Mouse (Mus musculus): ENCODE data around the gene Cyp26a1. TPM values are rescaled to one million over a fixed set of nuclear protein-coding genes. Genes with fewer than 3 reads are reported as not detected.

Cyp26a1 gene
- total RNA-seq (2023), result not detected

DNA sequence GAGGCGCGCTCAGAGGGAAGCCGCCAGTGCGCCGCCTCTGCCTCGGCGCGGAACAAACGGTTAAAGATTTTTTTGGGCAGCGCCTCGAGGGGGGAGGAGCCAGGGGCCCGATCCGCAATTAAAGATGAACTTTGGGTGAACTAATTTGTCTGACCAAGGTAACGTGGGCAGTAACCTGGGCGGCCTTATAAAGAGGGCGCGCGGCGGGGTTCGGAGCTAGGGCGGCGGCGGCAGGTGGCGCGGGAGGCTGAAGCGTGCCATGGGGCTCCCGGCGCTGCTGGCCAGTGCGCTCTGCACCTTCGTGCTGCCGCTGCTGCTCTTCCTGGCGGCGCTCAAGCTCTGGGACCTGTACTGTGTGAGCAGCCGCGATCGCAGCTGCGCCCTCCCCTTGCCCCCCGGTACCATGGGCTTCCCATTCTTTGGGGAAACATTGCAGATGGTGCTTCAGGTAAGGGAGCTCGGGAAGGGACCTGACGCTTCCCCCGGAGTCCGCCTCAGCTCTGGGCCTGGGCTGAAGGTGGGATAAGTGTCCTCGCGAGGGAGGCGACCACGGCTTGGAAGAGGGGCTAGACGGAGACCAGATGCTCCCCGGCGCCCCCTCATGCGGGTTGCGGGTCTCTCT is at the start of gene Cyp26a1:
Gene Cyp26a1 (plus strand): TSS at position 148 of the 622 bp plus-strand sequence.

DNA sequence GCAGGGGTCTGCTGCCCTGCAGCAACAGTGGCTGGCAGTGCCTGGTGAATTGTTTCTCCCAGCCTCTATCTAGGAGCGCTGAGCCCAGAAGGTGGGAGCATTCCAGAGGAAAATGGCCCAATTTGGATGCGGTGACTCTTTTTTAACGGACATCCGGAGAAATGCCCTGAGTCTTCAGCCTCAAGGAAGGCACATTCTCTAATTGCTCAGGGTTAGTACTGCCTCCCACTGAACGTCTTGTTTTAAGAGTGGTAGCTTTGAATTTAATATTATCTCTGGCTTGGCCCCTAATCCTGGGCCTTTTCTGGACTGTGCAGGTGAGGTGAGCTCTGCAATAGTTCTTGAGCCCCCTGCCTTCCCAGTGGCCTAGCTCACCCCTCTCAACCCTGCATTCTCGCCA is 12.3 kb upstream of the Cyp26a1 start, which contains the start of gene Cyp26c1:
Gene Cyp26c1 (plus strand): TSS at position 301 of the 400 bp plus-strand sequence.

Other genes starting within 250 kb of the Cyp26a1 start
- gene Exoc6, start 147.4 kb upstream of the Cyp26a1 start, total RNA-seq (2023), result 10 to 100 TPM; 24.2 to 24.3 TPM
- gene Cyp26c1, start 12.2 kb upstream of the Cyp26a1 start, total RNA-seq (2023), result under 1 TPM in 1 of 2 experiments, not detected in 1; 0.52 TPM

All from T-cell, adult 66 days (primary cell).